Comparison of ENCODE assay signal across 13 mouse cellular contexts in the genomic region with DNA sequence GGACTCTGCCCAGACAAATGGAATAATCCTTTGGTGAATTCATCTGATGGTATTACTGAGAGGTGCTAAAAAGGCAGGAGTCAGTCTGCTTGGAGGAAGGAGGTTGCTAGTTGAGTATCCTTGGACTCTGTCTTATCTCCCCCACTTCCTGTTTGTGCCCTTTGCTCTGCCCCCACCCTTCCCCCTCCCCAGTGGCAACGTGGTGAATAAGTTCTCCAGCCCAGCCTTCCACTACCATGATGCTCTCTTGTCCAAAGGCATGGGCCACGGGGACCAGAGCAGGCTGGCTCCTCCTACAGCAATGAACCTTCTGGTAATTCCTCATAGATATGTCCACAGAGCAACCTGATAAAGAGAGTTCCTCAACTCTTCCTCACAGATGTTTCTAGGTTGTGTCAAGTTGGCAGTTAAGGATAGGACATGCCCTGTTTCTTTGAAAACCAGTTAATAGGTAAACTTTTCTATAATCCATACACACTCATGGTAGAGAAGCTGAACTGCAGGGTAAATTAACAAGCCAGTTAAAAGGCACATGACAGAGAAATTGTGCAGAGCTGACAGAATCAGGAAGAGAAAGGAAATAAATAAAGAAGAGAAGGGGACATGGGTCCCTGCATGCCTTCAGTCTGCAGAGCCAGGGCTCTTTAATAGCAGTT.
DNase-seq lines count a peak whose midpoint lies in the region; ATAC-seq lines count a peak whose summit lies in the region.
"Had no signal": no experiment of that assay in that cellular context is flagged by ENCODE, and none has a peak within 500 bp of the region (broad histone marks: within the 10 kb centered on the region; RNA-seq: fewer than 3 reads in every experiment).

No protein-coding gene starts in this region.

- no peak overlapping the region for H3K27ac ChIP-seq in kidney, embryonic 14.5 days (ENCODE audit: low read depth, low read length)
- H3K27ac ChIP-seq in brown adipose tissue, adult 24 weeks (replicated peaks; ENCODE audit: low read depth, low read length), result peak overlapping the region; percentile 76
- H3K27ac ChIP-seq: embryonic facial prominence, embryonic 13.5 days; forebrain, embryonic 12.5 days; hindbrain, embryonic 15.5 days; limb, embryonic 13.5 days had no signal

- no peaks in the 10 kb centered on the region for H3K36me3 ChIP-seq in kidney, embryonic 14.5 days (ENCODE audit: control insufficient read depth, insufficient read depth, low read length)
- H3K36me3 ChIP-seq: embryonic facial prominence, embryonic 13.5 days; forebrain, embryonic 12.5 days; hindbrain, embryonic 15.5 days; limb, embryonic 13.5 days had no signal

- WGBS in kidney, embryonic 14.5 days, result 25% methylated on average over 2 of the region's 2 CpGs

- no peak overlapping the region for H3K9ac ChIP-seq in kidney, embryonic 14.5 days (ENCODE audit: low read depth, low read length)
- H3K9ac ChIP-seq: embryonic facial prominence, embryonic 13.5 days; forebrain, embryonic 12.5 days; hindbrain, embryonic 15.5 days; limb, embryonic 13.5 days had no signal

- no peaks in the 10 kb centered on the region for H3K27me3 ChIP-seq in kidney, embryonic 14.5 days (ENCODE audit: control insufficient read depth, insufficient read depth, low read length)
- H3K27me3 ChIP-seq: embryonic facial prominence, embryonic 13.5 days; hindbrain, embryonic 15.5 days; limb, embryonic 13.5 days had no signal

- peak; percentile 52 for DNase-seq in kidney, adult 9 months
- peak; percentile 27 for DNase-seq in kidney, postnatal 10 days
- peak; percentile 37 for DNase-seq in naive thymus-derived CD4-positive, alpha-beta T cell, adult 2 months (ENCODE audit: low read depth)
- no peak for DNase-seq in right cerebral cortex, postnatal 4 days
- DNase-seq in layer of hippocampus, adult 18-20 months (ENCODE audit: low spot score in 2 of 2), result no peak
- DNase-seq: cerebellum, adult 2 months; lung, postnatal 14 days had no signal

- H3K4me3 ChIP-seq in kidney, embryonic 14.5 days (ENCODE audit: low read length), result no peak overlapping the region
- H3K4me3 ChIP-seq in brown adipose tissue, adult 24 weeks (ENCODE audit: insufficient read depth, low read depth, low read length), result no peak overlapping the region
- H3K4me3 ChIP-seq: embryonic facial prominence, embryonic 13.5 days; forebrain, embryonic 12.5 days; hindbrain, embryonic 15.5 days; limb, embryonic 13.5 days had no signal

- H3K4me2 ChIP-seq in kidney, embryonic 14.5 days (replicated peaks; ENCODE audit: low read depth, low read length), result no peak overlapping the region
- H3K4me2 ChIP-seq: embryonic facial prominence, embryonic 13.5 days; forebrain, embryonic 12.5 days; hindbrain, embryonic 15.5 days; limb, embryonic 13.5 days had no signal

- ATAC-seq in kidney, embryonic 14.5 days (ENCODE audit: low FRiP score, low TSS enrichment), result no peak

- no peaks in the 10 kb centered on the region for H3K4me1 ChIP-seq in kidney, embryonic 14.5 days (ENCODE audit: control insufficient read depth, insufficient read depth, low read length)
- H3K4me1 ChIP-seq in brown adipose tissue, adult 24 weeks (ENCODE audit: control insufficient read depth, insufficient read depth, insufficient read length, low read length), result no peaks in the 10 kb centered on the region
- H3K4me1 ChIP-seq: embryonic facial prominence, embryonic 13.5 days; hindbrain, embryonic 15.5 days; limb, embryonic 13.5 days had no signal

- no peaks in the 10 kb centered on the region for H3K9me3 ChIP-seq in kidney, embryonic 14.5 days (ENCODE audit: control insufficient read depth, low read length)
- H3K9me3 ChIP-seq: embryonic facial prominence, embryonic 13.5 days; forebrain, embryonic 12.5 days; hindbrain, embryonic 15.5 days; limb, embryonic 13.5 days had no signal

Comparison
In these comparisons a context has a peak if more than half of its experiments do, and no peak if none do; other contexts are left out.
1. DNase-seq: peak in kidney, adult 9 months (single experiment), kidney, postnatal 10 days (single experiment) and naive thymus-derived CD4-positive, alpha-beta T cell, adult 2 months (single experiment); none in right cerebral cortex, postnatal 4 days (single experiment) and layer of hippocampus, adult 18-20 months (0 of 2).